Mouse (Mus musculus) midbrain, embryonic 10.5 days (tissue): Measurements from ENCODE around the gene Cnp. TPM values are rescaled to one million over a fixed set of nuclear protein-coding genes. Genes with fewer than 3 reads are reported as not detected.

ENCODE experiments used
- DNase-seq: peaks from one replicate; pipeline ENCODE4 v3.0.0-alpha.2; 2017; ENCODE audit warnings: low spot score
- H3K27ac ChIP-seq: fragments of 300-500 bp; sonication (generic); replicated peaks from 2 replicates; pipeline ENCODE4 v1.5.1; 2016; ENCODE audit warnings: mild to moderate bottlenecking
- H3K27me3 ChIP-seq: fragments of 300-500 bp; sonication (generic); 2 replicates; pipeline ENCODE4 v1.6.1; 2016; ENCODE audit warnings: low read depth, mild to moderate bottlenecking; ENCODE audit not compliant: poor library complexity, severe bottlenecking
- H3K36me3 ChIP-seq: fragments of 300-500 bp; sonication (generic); 2 replicates; pipeline ENCODE4 v1.6.1; 2016; ENCODE audit warnings: mild to moderate bottlenecking, moderate library complexity
- H3K4me1 ChIP-seq: fragments of 300-500 bp; sonication (generic); 2 replicates; pipeline ENCODE4 v1.6.1; 2016
- H3K4me3 ChIP-seq: fragments of 300-500 bp; sonication (generic); 2 replicates; pipeline ENCODE4 v1.5.1; 2016; ENCODE audit warnings: mild to moderate bottlenecking, moderate library complexity
- H3K9me3 ChIP-seq: fragments of 300-500 bp; sonication (generic); replicated peaks from 2 replicates; pipeline ENCODE4 v1.6.1; 2016; ENCODE audit warnings: mild to moderate bottlenecking
- WGBS: fragments of 180-500 bp; shearing (Covaris S2); methylation state at CpG from one replicate; pipeline ENCODE4 v1.1.7; 2016; 5-methylcytosine and 5-hydroxymethylcytosine counted together
- polyA plus RNA-seq: library from polyadenylated mRNA; unstranded; fragments of >200 nt; fragmentation: Nextera tagmentation; extraction: Ambion mirVana; gene quantifications from 2 replicates; pipeline ENCODE4 v1.2.1, GENCODE M21; 2016

Cnp gene
- polyA plus RNA-seq, 1 experiment from 2014 or later, result 17.7 TPM

GRCm38 (mm10) chr11:100564297-100564696 is 10.4 kb upstream of the Cnp start:
- no peaks in the 10 kb centered on the region for H3K9me3 ChIP-seq
- WGBS, result 87% methylated on average over 15 of the region's 15 CpGs
- no peaks in the 10 kb centered on the region for H3K36me3 ChIP-seq

GRCm38 (mm10) chr11:100564703-100565102 is 10.0 kb upstream of the Cnp start:
- H3K27ac ChIP-seq, result no peak overlapping the region
- H3K27me3 ChIP-seq, result no peaks in the 10 kb centered on the region
- no peaks in the 10 kb centered on the region for H3K36me3 ChIP-seq
- no peaks in the 10 kb centered on the region for H3K9me3 ChIP-seq
- no peak overlapping the region for H3K4me3 ChIP-seq
- WGBS, result 93% methylated on average over 6 of the region's 6 CpGs
- H3K4me1 ChIP-seq, result peaks cover 9% of the 10 kb centered on the region
- no peak for DNase-seq

More at GRCm38 (mm10) chr11:100564297-100564696, 10.4 kb upstream of the Cnp start:
- DNase-seq, result no peak
- no peak overlapping the region for H3K4me3 ChIP-seq
- no peaks in the 10 kb centered on the region for H3K27me3 ChIP-seq
- peaks cover 13% of the 10 kb centered on the region for H3K4me1 ChIP-seq
- H3K27ac ChIP-seq, result no peak overlapping the region

DNA sequence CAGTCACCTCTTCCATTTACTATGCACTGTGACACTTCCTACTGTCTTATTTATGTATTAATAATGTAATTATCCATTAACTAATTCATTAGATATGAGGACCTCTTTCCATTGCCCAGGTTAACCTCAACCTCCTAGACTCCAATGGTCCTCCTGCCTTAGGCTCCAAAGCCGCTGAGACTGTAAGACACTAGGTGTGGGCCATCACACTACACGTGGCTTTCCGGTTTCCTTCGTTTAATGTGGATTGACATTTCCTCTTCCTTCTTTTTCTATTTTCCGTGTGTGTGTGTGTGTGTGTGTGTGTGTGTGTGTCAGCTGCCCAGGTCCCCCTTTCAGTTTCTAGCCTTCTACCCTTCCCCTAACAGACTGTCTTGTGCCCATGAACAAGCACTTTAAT is 7.5 kb upstream of the Cnp start:
- Histone ChIP-seq H3K9me3 (no peaks in the 10 kb centered on the region), H3K36me3 (no peaks in the 10 kb centered on the region), H3K4me1 (peaks cover 18% of the 10 kb centered on the region), H3K4me3 (no peak overlapping the region), H3K27ac (no peak overlapping the region), H3K27me3 (peaks cover 18% of the 10 kb centered on the region)
- WGBS, result 86% methylated on average over 5 of the region's 5 CpGs
- DNase-seq, result no peak

- no peak for DNase-seq
- Histone ChIP-seq H3K9me3 (no peaks in the 10 kb centered on the region), H3K4me3 (no peak overlapping the region), H3K27me3 (peaks cover 24% of the 10 kb centered on the region), H3K4me1 (peaks cover 18% of the 10 kb centered on the region), H3K36me3 (no peaks in the 10 kb centered on the region), H3K27ac (no peak overlapping the region)
- 78% methylated on average over 9 of the region's 9 CpGs for WGBS
These were observed 6.9 kb upstream of the Cnp start for GRCm38 (mm10) chr11:100567815-100568245.

- Histone ChIP-seq H3K27me3 (peaks cover 26% of the 10 kb centered on the region), H3K9me3 (no peaks in the 10 kb centered on the region), H3K36me3 (no peaks in the 10 kb centered on the region), H3K4me1 (peaks cover 18% of the 10 kb centered on the region), H3K27ac (no peak overlapping the region), H3K4me3 (no peak overlapping the region)
- DNase-seq, result no peak
- 86% methylated on average over 8 of the region's 8 CpGs for WGBS
These were observed 6.0 kb upstream of the Cnp start for GRCm38 (mm10) chr11:100568692-100569091.

DNA sequence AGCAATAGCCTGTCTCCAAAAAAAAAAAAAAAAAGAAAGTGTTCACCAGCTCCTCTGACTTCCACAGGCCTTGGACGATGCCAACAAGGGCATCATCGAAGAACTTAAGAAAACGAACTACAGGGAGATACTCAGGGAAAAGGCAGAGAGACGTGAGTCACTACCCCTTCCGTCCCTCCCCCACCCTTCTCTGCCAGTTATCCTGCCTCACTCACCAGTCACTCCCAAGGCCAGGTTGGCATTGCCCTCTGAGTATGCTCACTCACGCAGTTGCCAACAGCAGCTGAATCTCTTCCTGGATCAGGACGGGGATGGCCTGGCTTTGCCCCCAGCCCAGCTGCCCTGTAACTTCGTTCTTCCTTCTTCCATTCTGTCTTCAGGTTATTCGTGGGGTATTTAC is 4.9 kb upstream of the Cnp start:
- DNase-seq, result no peak
- Histone ChIP-seq H3K4me3 (no peak overlapping the region), H3K27ac (no peak overlapping the region), H3K27me3 (peaks cover 26% of the 10 kb centered on the region), H3K4me1 (peaks cover 21% of the 10 kb centered on the region), H3K9me3 (no peaks in the 10 kb centered on the region), H3K36me3 (no peaks in the 10 kb centered on the region)
- WGBS, result 70% methylated on average over 9 of the region's 9 CpGs

- Histone ChIP-seq H3K4me3 (peak overlapping the region; percentile 43), H3K36me3 (no peaks in the 10 kb centered on the region), H3K9me3 (no peaks in the 10 kb centered on the region), H3K27ac (no peak overlapping the region), H3K4me1 (peaks cover 29% of the 10 kb centered on the region), H3K27me3 (peaks cover 28% of the 10 kb centered on the region)
- 9% methylated on average over 8 of the region's 8 CpGs for WGBS
- DNase-seq, result peak; percentile 73
These were observed 4.1 kb upstream of the Cnp start for GRCm38 (mm10) chr11:100570430-100571201.

DNA sequence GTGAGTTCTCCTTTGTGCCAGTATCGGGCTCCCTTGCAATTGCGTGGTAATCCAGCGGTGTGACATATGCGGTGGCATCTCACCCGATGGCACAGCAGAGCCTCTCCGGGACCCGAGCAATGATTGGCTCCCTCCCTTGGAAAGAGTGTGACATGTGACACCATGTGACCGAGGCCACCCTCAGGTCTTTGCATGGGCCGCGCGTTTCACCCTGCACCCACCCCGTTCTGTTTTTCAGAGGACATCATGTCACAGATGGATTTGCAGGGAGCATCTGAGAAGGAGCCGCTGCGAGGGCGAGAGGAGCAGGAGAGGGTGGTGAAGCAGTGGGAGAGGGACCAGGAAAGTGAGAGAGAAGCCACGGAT is 3.5 kb upstream of the Cnp start:
- Histone ChIP-seq H3K4me1 (peaks cover 35% of the 10 kb centered on the region), H3K36me3 (no peaks in the 10 kb centered on the region; the same call in 1 of the 2 replicates), H3K9me3 (no peaks in the 10 kb centered on the region), H3K4me3 (peak overlapping the region; percentile 43), H3K27me3 (peaks cover 33% of the 10 kb centered on the region), H3K27ac (no peak overlapping the region)
- DNase-seq, result peak; percentile 36
- WGBS, result 9% methylated on average over 16 of the region's 16 CpGs

DNA sequence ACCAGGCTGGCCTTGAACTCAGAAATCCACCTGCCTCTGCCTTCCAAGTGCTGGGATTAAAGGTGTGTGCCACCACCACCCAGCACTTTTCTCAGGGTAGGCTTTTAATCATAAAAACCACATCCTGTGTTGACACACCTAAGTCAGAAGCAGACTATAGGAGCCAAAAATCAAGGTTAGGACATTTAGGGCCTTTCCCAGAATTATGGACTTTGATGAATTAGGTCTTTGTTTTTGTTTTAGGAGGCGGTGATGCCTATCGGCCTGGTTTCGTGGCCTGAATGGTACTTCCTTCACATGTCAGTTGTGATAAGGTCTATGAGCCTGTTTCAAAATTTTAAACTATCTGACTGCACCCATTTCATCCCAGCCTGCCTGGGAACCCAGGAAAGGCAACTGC is 516 bp upstream of the Cnp start:
- no peak overlapping the region for H3K27ac ChIP-seq
- H3K4me1 ChIP-seq, result peaks cover 38% of the 10 kb centered on the region
- H3K4me3 ChIP-seq, result peak overlapping the region; percentile 80
- peaks cover 26% of the 10 kb centered on the region for H3K36me3 ChIP-seq
- peaks cover 37% of the 10 kb centered on the region for H3K27me3 ChIP-seq
- 93% methylated on average over 3 of the region's 3 CpGs for WGBS
- H3K9me3 ChIP-seq, result no peaks in the 10 kb centered on the region
- DNase-seq, result no peak

GRCm38 (mm10) chr11:100575484-100575855 is 766 bp downstream of the Cnp start:
- Histone ChIP-seq H3K27me3 (peaks cover 37% of the 10 kb centered on the region), H3K4me1 (peaks cover 35% of the 10 kb centered on the region), H3K36me3 (peaks cover 39% of the 10 kb centered on the region), H3K9me3 (no peaks in the 10 kb centered on the region), H3K4me3 (peak overlapping the region; percentile 80), H3K27ac (peak overlapping the region; percentile 80)
- 21% methylated on average over 2 of the region's 2 CpGs for WGBS
- peak; percentile 25 for DNase-seq

- peaks cover 27% of the 10 kb centered on the region for H3K4me1 ChIP-seq
- no peak for DNase-seq
- no peaks in the 10 kb centered on the region for H3K9me3 ChIP-seq
- H3K36me3 ChIP-seq, result peaks cover 46% of the 10 kb centered on the region
- H3K4me3 ChIP-seq, result 0 out of 2 replicates have a peak overlapping the region, but pooled peaks have one; percentile 80
- peak overlapping the region; percentile 33; the same call in 1 of the 2 replicates for H3K27ac ChIP-seq
- WGBS, result 67% methylated on average over 21 of the region's 21 CpGs
- peaks cover 29% of the 10 kb centered on the region for H3K27me3 ChIP-seq
These were observed 1.6 kb downstream of the Cnp start for GRCm38 (mm10) chr11:100576256-100576655.

DNA sequence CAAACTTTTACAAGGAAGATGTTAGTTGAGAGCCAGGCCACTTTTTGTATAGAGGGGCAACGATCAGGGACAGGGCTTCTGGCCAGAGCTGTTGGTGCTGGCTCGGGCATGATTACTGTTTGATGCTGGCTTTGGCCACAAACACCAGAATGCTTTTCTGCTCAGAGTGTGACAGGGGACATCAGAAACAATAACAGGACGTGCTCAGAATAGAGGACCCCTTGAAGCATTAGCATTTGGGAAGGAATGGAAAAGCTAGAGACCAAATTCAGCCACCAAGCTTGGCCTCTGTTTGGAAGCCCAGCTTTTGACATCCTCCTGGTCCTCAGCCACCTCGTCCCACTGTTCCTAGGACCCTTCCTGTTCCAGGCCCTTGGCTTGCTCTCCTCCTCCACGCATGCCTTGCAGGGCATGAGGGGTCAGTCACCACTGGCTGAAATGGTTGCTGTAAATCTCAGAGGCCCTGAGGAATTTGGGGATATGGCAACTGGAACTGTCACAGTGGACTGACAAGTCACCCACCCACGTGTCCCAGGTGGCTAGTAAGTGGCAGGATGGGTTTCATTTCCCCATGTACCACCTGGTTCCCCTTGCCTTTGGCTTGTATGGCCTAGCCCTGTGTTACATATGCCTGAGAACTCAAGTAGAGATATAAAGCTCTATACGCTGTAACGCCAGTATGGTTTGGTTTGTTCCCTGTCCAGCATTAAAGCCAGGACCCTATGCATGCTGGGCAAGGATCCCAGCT is 3.3 kb downstream of the Cnp start:
- Histone ChIP-seq H3K4me3 (no peak overlapping the region), H3K36me3 (peaks cover 64% of the 10 kb centered on the region), H3K9me3 (no peaks in the 10 kb centered on the region), H3K27me3 (peaks cover 11% of the 10 kb centered on the region), H3K27ac (no peak overlapping the region), H3K4me1 (peaks cover 20% of the 10 kb centered on the region)
- DNase-seq, result no peak
- 84% methylated on average over 8 of the region's 8 CpGs for WGBS
